Mouse (Mus musculus): ENCODE data around the gene Klk1b22. TPM values are rescaled to one million over a fixed set of nuclear protein-coding genes. Genes with fewer than 3 reads are reported as not detected.
"Not testable (repeated sequence)": the region's sequence is repeated elsewhere in the genome, so short reads cannot be mapped to it uniquely, and the experiment has no call there.

Klk1b22 gene
- total RNA-seq (2014; rRNA removed) (not detected in 2 replicates), polyA plus RNA-seq (2012; rRNA removed) (0.51 TPM in 1 of 2 replicates, not detected in the other)

- TF ChIP-seq POLR2A (IDR thresholded peaks at IDR 0.05; ENCODE audit: extremely low read depth, insufficient read depth, low read length), result no peak
- Histone ChIP-seq H3K4me1 (ENCODE audit: control insufficient read depth, insufficient read depth, low read length) (no peaks in the 10 kb centered on the region), H3K79me2 (ENCODE audit: control insufficient read depth, insufficient read depth, low read length) (no peaks in the 10 kb centered on the region), H3K36me3 (ENCODE audit: control insufficient read depth, insufficient read depth, low read length) (no peaks in the 10 kb centered on the region), H3K4me3 (ENCODE audit: insufficient read depth, low read depth, low read length) (no peak within 1 kb of the TSS), H3K9ac (ENCODE audit: low read depth, low read length) (no peak within 1 kb of the TSS), H3K27me3 (ENCODE audit: control insufficient read depth, insufficient read depth, low read length) (no peaks in the 10 kb centered on the region), H3K27ac (replicated peaks; ENCODE audit: insufficient read depth, low read depth, low read length) (no peak within 1 kb of the TSS)
- WGBS, result 57% methylated on average over 4 of the region's 4 CpGs
- DNase-seq (ENCODE audit: extremely low read depth, low read depth, low spot score), result no peak
Measured at GRCm38 (mm10) chr7:44112373-44112772, at the start of gene Klk1b22. TSS of gene Klk1b22 (plus strand) at chr7:44112673.

GRCm38 (mm10) chr7:44072117-44072516, 40.4 kb upstream of the Klk1b22 start:
- 66% methylated on average over 2 of the region's 2 CpGs for WGBS

GRCm38 (mm10) chr7:44077703-44078102, 34.8 kb upstream of the Klk1b22 start:
- H3K4me3 ChIP-seq (ENCODE audit: insufficient read depth, low read depth, low read length), result no peak overlapping the region
- H3K36me3 ChIP-seq (ENCODE audit: control insufficient read depth, insufficient read depth, low read length), result no peaks in the 10 kb centered on the region
- no peaks in the 10 kb centered on the region for H3K27me3 ChIP-seq (ENCODE audit: control insufficient read depth, insufficient read depth, low read length)
- no peaks in the 10 kb centered on the region for H3K79me2 ChIP-seq (ENCODE audit: control insufficient read depth, insufficient read depth, low read length)
- no peak for TF ChIP-seq POLR2A (IDR thresholded peaks at IDR 0.05; ENCODE audit: extremely low read depth, insufficient read depth, low read length)
- no peak for TF ChIP-seq CTCF (IDR thresholded peaks at IDR 0.05; ENCODE audit: low read depth, low read length)
- no peak for DNase-seq (ENCODE audit: extremely low read depth, low read depth, low spot score)
- no peak overlapping the region for H3K9ac ChIP-seq (ENCODE audit: low read depth, low read length)
- 70% methylated on average over 1 of the region's 1 CpGs for WGBS
- H3K27ac ChIP-seq (replicated peaks; ENCODE audit: insufficient read depth, low read depth, low read length), result no peak overlapping the region
- H3K4me1 ChIP-seq (ENCODE audit: control insufficient read depth, insufficient read depth, low read length), result no peaks in the 10 kb centered on the region

More at GRCm38 (mm10) chr7:44072117-44072516, 40.4 kb upstream of the Klk1b22 start:
- Histone ChIP-seq H3K27ac (replicated peaks; ENCODE audit: insufficient read depth, low read depth, low read length) (no peak overlapping the region), H3K27me3 (ENCODE audit: control insufficient read depth, insufficient read depth, low read length) (no peaks in the 10 kb centered on the region), H3K9ac (ENCODE audit: low read depth, low read length) (no peak overlapping the region), H3K4me1 (ENCODE audit: control insufficient read depth, insufficient read depth, low read length) (no peaks in the 10 kb centered on the region), H3K4me3 (ENCODE audit: insufficient read depth, low read depth, low read length) (no peak overlapping the region), H3K36me3 (ENCODE audit: control insufficient read depth, insufficient read depth, low read length) (no peaks in the 10 kb centered on the region), H3K79me2 (ENCODE audit: control insufficient read depth, insufficient read depth, low read length) (no peaks in the 10 kb centered on the region)
- TF ChIP-seq POLR2A (IDR thresholded peaks at IDR 0.05; ENCODE audit: extremely low read depth, insufficient read depth, low read length) (no peak), CTCF (IDR thresholded peaks at IDR 0.05; ENCODE audit: low read depth, low read length) (no peak)
- no peak for DNase-seq (ENCODE audit: extremely low read depth, low read depth, low spot score)

- TF ChIP-seq CTCF (IDR thresholded peaks at IDR 0.05; ENCODE audit: low read depth, low read length), result no peak
- TF ChIP-seq POLR2A (IDR thresholded peaks at IDR 0.05; ENCODE audit: extremely low read depth, insufficient read depth, low read length), result no peak
- H3K27ac ChIP-seq (replicated peaks; ENCODE audit: insufficient read depth, low read depth, low read length), result no peak overlapping the region
- WGBS, result 85% methylated on average over 1 of the region's 1 CpGs
Measured at GRCm38 (mm10) chr7:44096111-44096510, 16.4 kb upstream of the Klk1b22 start.

GRCm38 (mm10) chr7:44102028-44102427, 10.4 kb upstream of the Klk1b22 start, which contains the start of gene Klk1b21:
TSS of gene Klk1b21 (plus strand) at chr7:44102328.
- WGBS, result 79% methylated on average over 3 of the region's 3 CpGs
- H3K4me1 ChIP-seq (ENCODE audit: control insufficient read depth, insufficient read depth, low read length); H3K79me2 ChIP-seq (ENCODE audit: control insufficient read depth, insufficient read depth, low read length); H3K9ac ChIP-seq (ENCODE audit: low read depth, low read length); H3K4me3 ChIP-seq (ENCODE audit: insufficient read depth, low read depth, low read length); H3K27me3 ChIP-seq (ENCODE audit: control insufficient read depth, insufficient read depth, low read length); H3K36me3 ChIP-seq (ENCODE audit: control insufficient read depth, insufficient read depth, low read length); DNase-seq (ENCODE audit: extremely low read depth, low read depth, low spot score); H3K27ac ChIP-seq (replicated peaks; ENCODE audit: insufficient read depth, low read depth, low read length): not testable (repeated sequence)

More at GRCm38 (mm10) chr7:44096111-44096510, 16.4 kb upstream of the Klk1b22 start:
- H3K9ac ChIP-seq (ENCODE audit: low read depth, low read length), result no peak overlapping the region
- H3K79me2 ChIP-seq (ENCODE audit: control insufficient read depth, insufficient read depth, low read length), result no peaks in the 10 kb centered on the region
- H3K27me3 ChIP-seq (ENCODE audit: control insufficient read depth, insufficient read depth, low read length), result no peaks in the 10 kb centered on the region
- no peaks in the 10 kb centered on the region for H3K4me1 ChIP-seq (ENCODE audit: control insufficient read depth, insufficient read depth, low read length)
- DNase-seq (ENCODE audit: extremely low read depth, low read depth, low spot score), result no peak
- no peaks in the 10 kb centered on the region for H3K36me3 ChIP-seq (ENCODE audit: control insufficient read depth, insufficient read depth, low read length)
- no peak overlapping the region for H3K4me3 ChIP-seq (ENCODE audit: insufficient read depth, low read depth, low read length)

GRCm38 (mm10) chr7:44123445-44123844, 11.0 kb downstream of the Klk1b22 start:
- DNase-seq (ENCODE audit: extremely low read depth, low read depth, low spot score), result no peak
- TF ChIP-seq POLR2A (IDR thresholded peaks at IDR 0.05; ENCODE audit: extremely low read depth, insufficient read depth, low read length), result no peak
- TF ChIP-seq CTCF (IDR thresholded peaks at IDR 0.05; ENCODE audit: low read depth, low read length), result no peak
- H3K4me1 ChIP-seq (ENCODE audit: control insufficient read depth, insufficient read depth, low read length), result no peaks in the 10 kb centered on the region
- 87% methylated on average over 6 of the region's 6 CpGs for WGBS
- no peaks in the 10 kb centered on the region for H3K36me3 ChIP-seq (ENCODE audit: control insufficient read depth, insufficient read depth, low read length)
- no peak overlapping the region for H3K9ac ChIP-seq (ENCODE audit: low read depth, low read length)
- no peak overlapping the region for H3K27ac ChIP-seq (replicated peaks; ENCODE audit: insufficient read depth, low read depth, low read length)
- H3K79me2 ChIP-seq (ENCODE audit: control insufficient read depth, insufficient read depth, low read length), result no peaks in the 10 kb centered on the region
- H3K27me3 ChIP-seq (ENCODE audit: control insufficient read depth, insufficient read depth, low read length), result no peaks in the 10 kb centered on the region
- H3K4me3 ChIP-seq (ENCODE audit: insufficient read depth, low read depth, low read length), result no peak overlapping the region

All from liver, adult 2 months (tissue).